Mouse (Mus musculus): ENCODE data around the gene Rfx7. TPM values are rescaled to one million over a fixed set of nuclear protein-coding genes. Genes with fewer than 3 reads are reported as not detected.

Gene Rfx7
- polyA plus RNA-seq, 1 experiment from 2014 or later, result 18.4 TPM

DNA sequence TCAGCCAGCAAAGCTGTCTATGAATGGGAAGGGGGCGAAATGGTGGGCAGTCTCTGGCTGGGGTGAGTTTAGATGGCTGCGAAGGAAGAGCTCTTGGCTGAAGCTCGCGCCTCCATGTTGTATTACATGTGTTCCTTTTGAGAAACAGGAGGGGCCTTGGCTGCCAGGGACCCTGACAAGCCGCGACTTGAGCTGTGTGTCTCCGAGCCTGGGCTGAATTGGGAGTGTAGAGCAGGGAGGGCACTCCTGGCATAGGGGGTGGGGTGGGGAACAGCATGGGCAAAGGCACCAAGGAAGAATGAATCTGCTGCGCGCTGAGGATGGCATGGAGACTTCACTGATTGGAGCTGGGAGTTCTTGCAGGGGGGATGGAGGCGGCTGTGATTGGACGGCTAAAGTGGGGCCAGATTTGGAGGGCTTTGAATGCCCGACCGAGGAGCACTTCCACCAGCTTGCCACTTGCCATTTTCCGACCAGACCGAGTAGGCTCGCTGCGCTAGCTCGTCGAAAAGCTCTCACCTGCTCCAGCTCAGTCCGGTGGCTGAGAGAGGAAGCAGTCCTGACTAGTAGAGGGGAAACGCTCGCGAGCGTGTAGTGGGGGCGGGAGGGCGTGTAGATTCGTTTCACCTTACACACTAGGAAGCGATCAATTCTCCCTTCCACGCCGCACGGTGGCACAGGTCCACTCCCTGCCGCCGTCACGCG lies 597 bp upstream of the Rfx7 start:
- Histone ChIP-seq H3K4me3 (ENCODE audit: low read depth, low read length) (peak overlapping the region; percentile 79), H3K27ac (replicated peaks; ENCODE audit: low read depth, low read length) (peak overlapping the region; percentile 98), H3K27me3 (ENCODE audit: control insufficient read depth, insufficient read depth, low read length) (no peaks in the 10 kb centered on the region), H3K9me3 (ENCODE audit: control insufficient read depth, low read length) (no peaks in the 10 kb centered on the region), H3K4me2 (ENCODE audit: low read depth, severe bottlenecking) (peak overlapping the region; percentile 74), H3K36me3 (ENCODE audit: control insufficient read depth, insufficient read depth, low read length) (no peaks in the 10 kb centered on the region), H3K9ac (ENCODE audit: low read length) (peak overlapping the region; percentile 96), H3K4me1 (ENCODE audit: control insufficient read depth, insufficient read depth, low read length) (peaks cover 5% of the 10 kb centered on the region; the same call in 1 of the 2 replicates)
- WGBS, result 1% methylated on average over 35 of the region's 35 CpGs
- DNase-seq (ENCODE audit: low spot score) (peak; percentile 88), ATAC-seq (ENCODE audit: insufficient number of reproducible peaks, low FRiP score, low TSS enrichment, low read depth) (peak; percentile 87)

- ATAC-seq (ENCODE audit: insufficient number of reproducible peaks, low FRiP score, low TSS enrichment, low read depth) (peak; percentile 55), DNase-seq (ENCODE audit: low spot score) (peak; percentile 81)
- Histone ChIP-seq H3K4me1 (ENCODE audit: control insufficient read depth, insufficient read depth, low read length) (peaks cover 5% of the 10 kb centered on the region; the same call in 1 of the 2 replicates), H3K27ac (replicated peaks; ENCODE audit: low read depth, low read length) (peak overlapping the region; percentile 98), H3K9me3 (ENCODE audit: control insufficient read depth, low read length) (no peaks in the 10 kb centered on the region), H3K4me2 (ENCODE audit: low read depth, severe bottlenecking) (peak overlapping the region; percentile 74), H3K36me3 (ENCODE audit: control insufficient read depth, insufficient read depth, low read length) (no peaks in the 10 kb centered on the region), H3K4me3 (ENCODE audit: low read depth, low read length) (peak overlapping the region; percentile 79), H3K27me3 (ENCODE audit: control insufficient read depth, insufficient read depth, low read length) (no peaks in the 10 kb centered on the region), H3K9ac (ENCODE audit: low read length) (peak overlapping the region; percentile 96)
- under 1% methylated on average over 48 of the region's 55 CpGs for WGBS
Measured at GRCm38 (mm10) chr9:72532381-72533088, 495 bp downstream of the Rfx7 start.

GRCm38 (mm10) chr9:72533089-72533415 lies 1.0 kb downstream of the Rfx7 start:
- no peaks in the 10 kb centered on the region for H3K36me3 ChIP-seq (ENCODE audit: control insufficient read depth, insufficient read depth, low read length)
- H3K9me3 ChIP-seq (ENCODE audit: control insufficient read depth, low read length), result no peaks in the 10 kb centered on the region
- ATAC-seq (ENCODE audit: insufficient number of reproducible peaks, low FRiP score, low TSS enrichment, low read depth) (no peak), DNase-seq (ENCODE audit: low spot score) (no peak)
- peak overlapping the region; percentile 79 for H3K4me3 ChIP-seq (ENCODE audit: low read depth, low read length)
- H3K27me3 ChIP-seq (ENCODE audit: control insufficient read depth, insufficient read depth, low read length), result no peaks in the 10 kb centered on the region
- H3K4me2 ChIP-seq (ENCODE audit: low read depth, severe bottlenecking), result peak overlapping the region; percentile 74
- peaks cover 5% of the 10 kb centered on the region; the same call in 1 of the 2 replicates for H3K4me1 ChIP-seq (ENCODE audit: control insufficient read depth, insufficient read depth, low read length)
- H3K9ac ChIP-seq (ENCODE audit: low read length), result peak overlapping the region; percentile 96
- 0% methylated on average over 2 of the region's 2 CpGs for WGBS
- peak overlapping the region; percentile 98; the same call in 1 of the 2 replicates for H3K27ac ChIP-seq (replicated peaks; ENCODE audit: low read depth, low read length)

GRCm38 (mm10) chr9:72534985-72535384 lies 2.9 kb downstream of the Rfx7 start:
- 94% methylated on average over 2 of the region's 2 CpGs for WGBS
- Histone ChIP-seq H3K4me1 (ENCODE audit: control insufficient read depth, insufficient read depth, low read length) (peaks cover 5% of the 10 kb centered on the region; the same call in 1 of the 2 replicates), H3K4me2 (ENCODE audit: low read depth, severe bottlenecking) (no peak overlapping the region)

GRCm38 (mm10) chr9:72535394-72535793 lies 3.4 kb downstream of the Rfx7 start:
- 86% methylated on average over 3 of the region's 3 CpGs for WGBS
- DNase-seq (ENCODE audit: low spot score), result no peak
- no peak overlapping the region for H3K9ac ChIP-seq (ENCODE audit: low read length)
- no peak for ATAC-seq (ENCODE audit: insufficient number of reproducible peaks, low FRiP score, low TSS enrichment, low read depth)
- H3K9me3 ChIP-seq (ENCODE audit: control insufficient read depth, low read length), result no peaks in the 10 kb centered on the region
- H3K36me3 ChIP-seq (ENCODE audit: control insufficient read depth, insufficient read depth, low read length), result peaks cover 2% of the 10 kb centered on the region; the same call in 1 of the 2 replicates
- H3K4me1 ChIP-seq (ENCODE audit: control insufficient read depth, insufficient read depth, low read length), result peaks cover 5% of the 10 kb centered on the region; the same call in 1 of the 2 replicates
- no peak overlapping the region for H3K4me3 ChIP-seq (ENCODE audit: low read depth, low read length)
- no peak overlapping the region for H3K4me2 ChIP-seq (ENCODE audit: low read depth, severe bottlenecking)
- H3K27me3 ChIP-seq (ENCODE audit: control insufficient read depth, insufficient read depth, low read length), result no peaks in the 10 kb centered on the region
- no peak overlapping the region for H3K27ac ChIP-seq (replicated peaks; ENCODE audit: low read depth, low read length)

More at GRCm38 (mm10) chr9:72534985-72535384, 2.9 kb downstream of the Rfx7 start:
- Histone ChIP-seq H3K4me3 (ENCODE audit: low read depth, low read length) (no peak overlapping the region), H3K27me3 (ENCODE audit: control insufficient read depth, insufficient read depth, low read length) (no peaks in the 10 kb centered on the region), H3K27ac (replicated peaks; ENCODE audit: low read depth, low read length) (no peak overlapping the region), H3K36me3 (ENCODE audit: control insufficient read depth, insufficient read depth, low read length) (no peaks in the 10 kb centered on the region), H3K9me3 (ENCODE audit: control insufficient read depth, low read length) (no peaks in the 10 kb centered on the region), H3K9ac (ENCODE audit: low read length) (no peak overlapping the region)
- no peak for DNase-seq (ENCODE audit: low spot score)
- ATAC-seq (ENCODE audit: insufficient number of reproducible peaks, low FRiP score, low TSS enrichment, low read depth), result no peak

- Histone ChIP-seq H3K36me3 (ENCODE audit: control insufficient read depth, insufficient read depth, low read length) (peaks cover 2% of the 10 kb centered on the region; the same call in 1 of the 2 replicates), H3K27me3 (ENCODE audit: control insufficient read depth, insufficient read depth, low read length) (no peaks in the 10 kb centered on the region), H3K9me3 (ENCODE audit: control insufficient read depth, low read length) (no peaks in the 10 kb centered on the region), H3K27ac (replicated peaks; ENCODE audit: low read depth, low read length) (no peak overlapping the region), H3K4me3 (ENCODE audit: low read depth, low read length) (no peak overlapping the region), H3K4me1 (ENCODE audit: control insufficient read depth, insufficient read depth, low read length) (no peaks in the 10 kb centered on the region), H3K4me2 (ENCODE audit: low read depth, severe bottlenecking) (no peak overlapping the region), H3K9ac (ENCODE audit: low read length) (no peak overlapping the region)
- DNase-seq (ENCODE audit: low spot score) (no peak), ATAC-seq (ENCODE audit: insufficient number of reproducible peaks, low FRiP score, low TSS enrichment, low read depth) (no peak)
- 80% methylated on average over 1 of the region's 1 CpGs for WGBS
Measured at GRCm38 (mm10) chr9:72537086-72537485, 5.0 kb downstream of the Rfx7 start.

DNA sequence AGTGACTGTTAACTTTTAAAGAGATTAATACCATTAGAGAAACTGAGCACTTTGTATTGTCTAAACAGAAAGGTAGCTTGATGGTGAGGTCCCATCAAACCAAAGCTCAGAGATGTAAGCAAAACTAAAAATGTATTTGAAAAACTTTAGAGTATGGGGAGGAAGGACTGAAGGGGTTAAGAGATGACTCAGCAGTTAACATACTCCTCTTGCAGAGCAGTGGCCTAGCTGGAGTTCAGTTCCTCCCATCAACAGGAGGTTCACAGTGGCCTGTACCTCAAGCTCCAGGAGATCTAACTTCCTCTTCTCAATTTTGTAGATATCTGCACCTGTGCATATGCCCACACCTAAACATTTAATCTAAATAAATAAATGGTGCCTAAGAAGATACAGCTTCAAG lies 11.6 kb downstream of the Rfx7 start:
- H3K9ac ChIP-seq (ENCODE audit: low read length), result no peak overlapping the region
- DNase-seq (ENCODE audit: low spot score) (no peak), ATAC-seq (ENCODE audit: insufficient number of reproducible peaks, low FRiP score, low TSS enrichment, low read depth) (no peak)
- H3K36me3 ChIP-seq (ENCODE audit: control insufficient read depth, insufficient read depth, low read length), result peaks cover 2% of the 10 kb centered on the region; the same call in 1 of the 2 replicates
- H3K9me3 ChIP-seq (ENCODE audit: control insufficient read depth, low read length), result no peaks in the 10 kb centered on the region
- H3K4me3 ChIP-seq (ENCODE audit: low read depth, low read length), result no peak overlapping the region
- H3K4me1 ChIP-seq (ENCODE audit: control insufficient read depth, insufficient read depth, low read length), result no peaks in the 10 kb centered on the region
- no peak overlapping the region for H3K27ac ChIP-seq (replicated peaks; ENCODE audit: low read depth, low read length)
- no peak overlapping the region for H3K4me2 ChIP-seq (ENCODE audit: low read depth, severe bottlenecking)
- no peaks in the 10 kb centered on the region for H3K27me3 ChIP-seq (ENCODE audit: control insufficient read depth, insufficient read depth, low read length)

GRCm38 (mm10) chr9:72558780-72559179 lies 26.7 kb downstream of the Rfx7 start:
- Histone ChIP-seq H3K27me3 (ENCODE audit: control insufficient read depth, insufficient read depth, low read length) (no peaks in the 10 kb centered on the region), H3K4me2 (ENCODE audit: low read depth, severe bottlenecking) (no peak overlapping the region), H3K4me3 (ENCODE audit: low read depth, low read length) (no peak overlapping the region), H3K9ac (ENCODE audit: low read length) (no peak overlapping the region), H3K27ac (replicated peaks; ENCODE audit: low read depth, low read length) (no peak overlapping the region), H3K4me1 (ENCODE audit: control insufficient read depth, insufficient read depth, low read length) (no peaks in the 10 kb centered on the region), H3K9me3 (ENCODE audit: control insufficient read depth, low read length) (no peaks in the 10 kb centered on the region), H3K36me3 (ENCODE audit: control insufficient read depth, insufficient read depth, low read length) (no peaks in the 10 kb centered on the region)
- 77% methylated on average over 1 of the region's 1 CpGs for WGBS
- no peak for ATAC-seq (ENCODE audit: insufficient number of reproducible peaks, low FRiP score, low TSS enrichment, low read depth)
- no peak for DNase-seq (ENCODE audit: low spot score)

All from limb, embryonic 11.5 days (tissue).